9 mouse cellular contexts compared by ENCODE assay signal in the genomic region with DNA sequence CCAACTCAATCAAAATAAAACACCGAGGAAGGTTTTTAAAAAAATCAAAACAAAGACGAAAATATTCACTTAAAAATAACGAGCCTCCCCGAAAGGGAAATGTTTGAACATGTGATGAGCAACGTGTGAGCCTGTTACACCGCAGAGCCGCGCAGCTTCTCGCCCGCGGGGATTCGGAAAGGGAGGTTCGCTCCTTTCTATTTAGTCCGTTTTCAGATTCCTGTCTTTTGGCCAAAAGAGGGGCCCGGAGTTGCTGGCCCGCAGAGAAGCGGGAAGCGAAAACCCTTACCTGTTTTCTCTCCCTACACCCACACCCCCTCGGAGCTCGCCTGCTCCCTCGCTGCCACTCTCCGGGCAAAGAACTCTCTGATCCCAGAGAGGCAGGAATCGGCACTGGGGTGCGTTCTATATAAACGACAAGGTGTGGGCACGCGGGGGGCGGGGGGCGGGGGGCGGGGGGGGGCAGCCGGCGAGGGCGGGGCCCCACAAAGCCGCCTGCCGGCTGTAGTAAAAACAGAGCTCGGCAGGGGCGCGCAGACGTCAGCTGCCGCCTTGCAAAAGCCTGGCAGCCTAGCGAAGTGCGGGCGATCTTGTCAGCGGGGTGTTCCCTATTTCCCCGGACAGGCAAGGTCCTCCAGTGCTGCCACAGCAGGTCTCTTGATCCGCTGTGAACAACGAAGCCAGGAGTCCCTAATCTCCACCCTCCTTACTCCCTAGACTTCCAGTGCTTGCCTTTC. TPM values are rescaled to one million over a fixed set of nuclear protein-coding genes. Genes with fewer than 3 reads are reported as not detected.
DNase-seq lines count a peak whose midpoint lies in the region; ATAC-seq and TF ChIP-seq lines count a peak whose summit lies in the region.
"Had no signal": no experiment of that assay in that cellular context is flagged by ENCODE, and none has a peak within 500 bp of the region (broad histone marks: within the 10 kb centered on the region; RNA-seq: fewer than 3 reads in every experiment).

Fgf13 (minus strand) TSS at position 377 of the 737 bp plus-strand sequence.

- no peaks in the 10 kb centered on the region for H3K4me1 ChIP-seq in lung, adult 2 months (ENCODE audit: control insufficient read depth, insufficient read depth, low read length)
- no peaks in the 10 kb centered on the region for H3K4me1 ChIP-seq in embryonic facial prominence, embryonic 11.5 days (ENCODE audit: control insufficient read depth, insufficient read depth, low read length)
- H3K4me1 ChIP-seq in heart, adult 2 months (ENCODE audit: control insufficient read depth, insufficient read depth, low read length): no peaks in the 10 kb centered on the region
- H3K4me1 ChIP-seq in kidney, embryonic 14.5 days (ENCODE audit: control insufficient read depth, insufficient read depth, low read length): no peaks in the 10 kb centered on the region
- H3K4me1 ChIP-seq in liver, adult 2 months (ENCODE audit: control insufficient read depth, insufficient read depth, low read length): no peaks in the 10 kb centered on the region; the same call in 1 of the 2 replicates
- no peaks in the 10 kb centered on the region for H3K4me1 ChIP-seq in neural tube, embryonic 11.5 days (ENCODE audit: control insufficient read depth, insufficient read depth, low read length)

- ATAC-seq in embryonic facial prominence, embryonic 11.5 days (replicated peaks; ENCODE audit: insufficient number of reproducible peaks, low FRiP score, low TSS enrichment, low read depth): peak; percentile 47
- ATAC-seq in kidney, embryonic 14.5 days (ENCODE audit: low FRiP score, low TSS enrichment): peak; percentile 51; the same call in 1 of the 2 replicates
- peak; percentile 11; the same call in 1 of the 2 replicates for ATAC-seq in neural tube, embryonic 11.5 days (ENCODE audit: insufficient read depth, low FRiP score, low TSS enrichment)

- no peak for TF ChIP-seq CTCF in lung, adult 2 months (IDR thresholded peaks at IDR 0.05; ENCODE audit: insufficient read depth, low read length)
- TF ChIP-seq CTCF in heart, adult 2 months (IDR thresholded peaks at IDR 0.05): peak; percentile 35
- TF ChIP-seq CTCF in liver, adult 2 months (IDR thresholded peaks at IDR 0.05; ENCODE audit: low read depth, low read length): no peak

- peak within 1 kb of the TSS; percentile 71 for H3K4me2 ChIP-seq in embryonic facial prominence, embryonic 11.5 days (ENCODE audit: low read depth, low read length)
- peak within 1 kb of the TSS; percentile 61 for H3K4me2 ChIP-seq in kidney, embryonic 14.5 days (replicated peaks; ENCODE audit: low read depth, low read length)
- H3K4me2 ChIP-seq in neural tube, embryonic 11.5 days (ENCODE audit: low read depth): peak within 1 kb of the TSS; percentile 54

- no peak for TF ChIP-seq EP300 in heart, adult 2 months (IDR thresholded peaks at IDR 0.05; ENCODE audit: insufficient read depth, low read depth, low read length)

- no peak within 1 kb of the TSS for H3K27ac ChIP-seq in embryonic facial prominence, embryonic 11.5 days (replicated peaks; ENCODE audit: low read depth, low read length)
- H3K27ac ChIP-seq in heart, adult 2 months: peak within 1 kb of the TSS; percentile 69
- no peak within 1 kb of the TSS for H3K27ac ChIP-seq in kidney, embryonic 14.5 days (ENCODE audit: low read depth, low read length)
- H3K27ac ChIP-seq in liver, adult 2 months (replicated peaks; ENCODE audit: insufficient read depth, low read depth, low read length): no peak within 1 kb of the TSS
- peak within 1 kb of the TSS; percentile 20; the same call in 1 of the 2 replicates for H3K27ac ChIP-seq in neural tube, embryonic 11.5 days (ENCODE audit: low read depth, low read length)

- no peaks in the 10 kb centered on the region for H3K36me3 ChIP-seq in embryonic facial prominence, embryonic 11.5 days (replicated peaks; ENCODE audit: control insufficient read depth, insufficient read depth, low read depth, low read length)
- H3K36me3 ChIP-seq in heart, adult 2 months (ENCODE audit: control insufficient read depth, insufficient read depth, low read length): no peaks in the 10 kb centered on the region
- H3K36me3 ChIP-seq in kidney, embryonic 14.5 days (ENCODE audit: control insufficient read depth, insufficient read depth, low read length): no peaks in the 10 kb centered on the region
- H3K36me3 ChIP-seq in liver, adult 2 months (ENCODE audit: control insufficient read depth, insufficient read depth, low read length): no peaks in the 10 kb centered on the region
- H3K36me3 ChIP-seq in neural tube, embryonic 11.5 days (ENCODE audit: control insufficient read depth, insufficient read depth, low read length): no peaks in the 10 kb centered on the region

- intact Hi-C loops in heart, adult 2 months (cut with DNase I): no loop called here

- H3K9me3 ChIP-seq in embryonic facial prominence, embryonic 11.5 days (replicated peaks; ENCODE audit: control insufficient read depth, low read length): no peaks in the 10 kb centered on the region
- no peaks in the 10 kb centered on the region for H3K9me3 ChIP-seq in kidney, embryonic 14.5 days (ENCODE audit: control insufficient read depth, low read length)
- no peaks in the 10 kb centered on the region for H3K9me3 ChIP-seq in neural tube, embryonic 11.5 days (ENCODE audit: control insufficient read depth, low read length)

- WGBS in lung, adult 2 months: 23% methylated on average over 45 of the region's 47 CpGs
- WGBS in embryonic facial prominence, embryonic 11.5 days: 16% methylated on average over 28 of the region's 47 CpGs
- 15% methylated on average over 47 of the region's 47 CpGs for WGBS in heart, adult 2 months
- 24% methylated on average over 47 of the region's 47 CpGs for WGBS in kidney, embryonic 14.5 days
- under 1% methylated on average over 34 of the region's 47 CpGs for WGBS in liver, adult 2 months
- 21% methylated on average over 33 of the region's 47 CpGs for WGBS in neural tube, embryonic 11.5 days

- H3K27me3 ChIP-seq in embryonic facial prominence, embryonic 11.5 days (ENCODE audit: control insufficient read depth, insufficient read depth, low read length): peaks cover 3% of the 10 kb centered on the region; the same call in 1 of the 2 replicates
- no peaks in the 10 kb centered on the region for H3K27me3 ChIP-seq in heart, adult 2 months (ENCODE audit: control insufficient read depth, insufficient read depth, low read length)
- no peaks in the 10 kb centered on the region; the same call in 1 of the 2 replicates for H3K27me3 ChIP-seq in kidney, embryonic 14.5 days (ENCODE audit: control insufficient read depth, insufficient read depth, low read length)
- no peaks in the 10 kb centered on the region for H3K27me3 ChIP-seq in liver, adult 2 months (ENCODE audit: control insufficient read depth, insufficient read depth, low read length)
- H3K27me3 ChIP-seq in neural tube, embryonic 11.5 days (ENCODE audit: control insufficient read depth, insufficient read depth, low read length): no peaks in the 10 kb centered on the region

- peak within 1 kb of the TSS; percentile 47 for H3K4me3 ChIP-seq in lung, adult 2 months (replicated peaks; ENCODE audit: extremely low read depth, low read depth, low read length)
- H3K4me3 ChIP-seq in embryonic facial prominence, embryonic 11.5 days (ENCODE audit: low read depth, low read length): peak within 1 kb of the TSS; percentile 40
- peak within 1 kb of the TSS; percentile 47 for H3K4me3 ChIP-seq in heart, adult 2 months
- peak within 1 kb of the TSS; percentile 41 for H3K4me3 ChIP-seq in kidney, embryonic 14.5 days (ENCODE audit: low read length)
- H3K4me3 ChIP-seq in liver, adult 2 months (ENCODE audit: insufficient read depth, low read depth, low read length): peak within 1 kb of the TSS; percentile 38
- H3K4me3 ChIP-seq in neural tube, embryonic 11.5 days (ENCODE audit: low read depth, low read length): peak within 1 kb of the TSS; percentile 45

- no peak for DNase-seq in lung, adult 2 months
- no peak for DNase-seq in lung, postnatal 36 days
- peak; percentile 30 for DNase-seq in embryonic facial prominence, embryonic 11.5 days (ENCODE audit: low spot score)
- DNase-seq in heart, adult 2 months: peak; percentile 34 to 50
- DNase-seq in liver, adult 2 months (ENCODE audit: extremely low read depth, low read depth, low spot score): no peak
- DNase-seq in neural tube, embryonic 11.5 days (ENCODE audit: low spot score): peak; percentile 36
- DNase-seq in thymus, postnatal 10 days (ENCODE audit: low spot score in 2 of 2): peak; percentile 13 to 20

- no peak for TF ChIP-seq POLR2A in lung, adult 2 months (IDR thresholded peaks at IDR 0.05; ENCODE audit: borderline replicate concordance, extremely low read depth, low read depth, low read length)
- TF ChIP-seq POLR2A in heart, adult 2 months (IDR thresholded peaks at IDR 0.05; ENCODE audit: insufficient read depth, low read depth, low read length): peak; percentile 50; the same call in 1 of the 2 replicates
- TF ChIP-seq POLR2A in liver, adult 2 months (IDR thresholded peaks at IDR 0.05; ENCODE audit: extremely low read depth, insufficient read depth, low read length): no peak

- H3K79me2 ChIP-seq in heart, adult 2 months (replicated peaks; ENCODE audit: control insufficient read depth, insufficient read depth, low read length): no peaks in the 10 kb centered on the region
- no peaks in the 10 kb centered on the region for H3K79me2 ChIP-seq in liver, adult 2 months (ENCODE audit: control insufficient read depth, insufficient read depth, low read length)

- peak within 1 kb of the TSS; percentile 62 for H3K9ac ChIP-seq in embryonic facial prominence, embryonic 11.5 days (replicated peaks; ENCODE audit: low read length)
- H3K9ac ChIP-seq in heart, adult 2 months (ENCODE audit: low read depth, low read length): peak within 1 kb of the TSS; percentile 74
- H3K9ac ChIP-seq in kidney, embryonic 14.5 days (ENCODE audit: low read depth, low read length): peak within 1 kb of the TSS; percentile 37
- no peak within 1 kb of the TSS for H3K9ac ChIP-seq in liver, adult 2 months (ENCODE audit: low read depth, low read length)
- peak within 1 kb of the TSS; percentile 64 for H3K9ac ChIP-seq in neural tube, embryonic 11.5 days (ENCODE audit: low read length)

RNA-seq across cellular contexts. Expression of gene Fgf13, which starts in this region (rescaled TPM):
- 0.25 and 0.89 TPM in 2 replicates for polyA plus RNA-seq in lung, adult 2 months (2012; rRNA removed)
- polyA plus RNA-seq in embryonic facial prominence, embryonic 11.5 days (2014; fragmentation: Nextera tagmentation; extraction: Ambion mirVana): 26.7 and 34.1 TPM in 2 replicates
- total RNA-seq in heart, adult 2 months (2021): 100 to 1,000 TPM; 102 to 129 TPM
- polyA plus RNA-seq in heart, adult 2 months (2012; rRNA removed): 35.6 and 68.1 TPM in 2 replicates
- 2.9 and 4.2 TPM in 2 replicates for polyA plus RNA-seq in kidney, embryonic 14.5 days (2014; fragmentation: Nextera tagmentation; extraction: Ambion mirVana)
- not detected in 2 replicates for total RNA-seq in liver, adult 2 months (2014; rRNA removed)
- not detected in 2 replicates for polyA plus RNA-seq in liver, adult 2 months (2012; rRNA removed)
- polyA plus RNA-seq in neural tube, embryonic 11.5 days (2014; fragmentation: Nextera tagmentation; extraction: Ambion mirVana): 44.0 and 51.1 TPM in 2 replicates
- total RNA-seq: MEL had no signal

Comparison
In these comparisons a context has a peak if more than half of its experiments do, and no peak if none do; other contexts are left out.
1. RNA of gene Fgf13 (total RNA-seq): 102 to 129 TPM in heart, adult 2 months; not detected in liver, adult 2 months; every median in the first group is over 10 times any median in the second.
2. DNase-seq: peak in embryonic facial prominence, embryonic 11.5 days (single experiment), heart, adult 2 months (2 of 2), neural tube, embryonic 11.5 days (single experiment) and thymus, postnatal 10 days (2 of 2); none in lung, adult 2 months (single experiment), lung, postnatal 36 days (single experiment) and liver, adult 2 months (single experiment).
3. H3K27ac ChIP-seq: peak in heart, adult 2 months (single experiment) and neural tube, embryonic 11.5 days (single experiment); none in embryonic facial prominence, embryonic 11.5 days (single experiment), kidney, embryonic 14.5 days (single experiment) and liver, adult 2 months (single experiment).
4. Peak in every context shown above with its lines, with median percentiles within 50 percentile points of each other: H3K4me3 ChIP-seq, ATAC-seq and H3K4me2 ChIP-seq.